Mouse (Mus musculus) limb, embryonic 10.5 days (tissue): ENCODE measurements around the gene Disp2. TPM values are rescaled to one million over a fixed set of nuclear protein-coding genes. Genes with fewer than 3 reads are reported as not detected.

Experiments used
- DNase-seq: peaks from one replicate; pipeline ENCODE4 v3.0.0-alpha.2; 2017; ENCODE audit warnings: low spot score
- H3K27ac ChIP-seq: fragments of 300-500 bp; sonication (generic); 2 replicates; pipeline ENCODE4 v1.5.1; 2016; ENCODE audit warnings: mild to moderate bottlenecking
- H3K27me3 ChIP-seq: fragments of 300-500 bp; sonication (generic); 2 replicates; pipeline ENCODE4 v1.6.1; 2016; ENCODE audit warnings: low read depth, mild to moderate bottlenecking; ENCODE audit not compliant: poor library complexity, severe bottlenecking
- H3K36me3 ChIP-seq: fragments of 300-500 bp; sonication (generic); 2 replicates; pipeline ENCODE4 v1.6.1; 2016; ENCODE audit warnings: mild to moderate bottlenecking, moderate library complexity
- H3K4me1 ChIP-seq: fragments of 300-500 bp; sonication (generic); 2 replicates; pipeline ENCODE4 v1.6.1; 2016
- H3K4me3 ChIP-seq: fragments of 300-500 bp; sonication (generic); 2 replicates; pipeline ENCODE4 v1.5.1; 2016; ENCODE audit warnings: mild to moderate bottlenecking, moderate library complexity
- H3K9me3 ChIP-seq: fragments of 300-500 bp; sonication (generic); replicated peaks from 2 replicates; pipeline ENCODE4 v1.6.1; 2016; ENCODE audit warnings: mild to moderate bottlenecking
- WGBS: fragments of 180-500 bp; shearing (Covaris S2); methylation state at CpG from one replicate; pipeline ENCODE4 v1.1.7; 2016; 5-methylcytosine and 5-hydroxymethylcytosine counted together
- polyA plus RNA-seq: library from polyadenylated mRNA; unstranded; fragments of >200 nt; fragmentation: Nextera tagmentation; extraction: Ambion mirVana; gene quantifications from 2 replicates; pipeline ENCODE4 v1.2.1, GENCODE M21; 2016

Gene Disp2
- polyA plus RNA-seq, 1 experiment from 2014 or later = 0.04 TPM

GRCm38 (mm10) chr2:118802542-118803118 lies 23.1 kb downstream of the Disp2 start:
- H3K4me1 ChIP-seq = no peaks in the 10 kb centered on the region
- WGBS = 68% methylated on average over 4 of the region's 4 CpGs
- DNase-seq = no peak
- no peak overlapping the region for H3K4me3 ChIP-seq
- H3K36me3 ChIP-seq = no peaks in the 10 kb centered on the region
- H3K27ac ChIP-seq = no peak overlapping the region
- no peaks in the 10 kb centered on the region for H3K27me3 ChIP-seq
- H3K9me3 ChIP-seq = no peaks in the 10 kb centered on the region

GRCm38 (mm10) chr2:118804474-118804873 lies 25.0 kb downstream of the Disp2 start:
- Histone ChIP-seq H3K27ac (no peak overlapping the region), H3K9me3 (no peaks in the 10 kb centered on the region), H3K4me3 (no peak overlapping the region), H3K36me3 (no peaks in the 10 kb centered on the region), H3K27me3 (no peaks in the 10 kb centered on the region), H3K4me1 (no peaks in the 10 kb centered on the region)
- 74% methylated on average over 2 of the region's 2 CpGs for WGBS
- DNase-seq = no peak

- H3K4me1 ChIP-seq = no peaks in the 10 kb centered on the region
- H3K9me3 ChIP-seq = no peaks in the 10 kb centered on the region
- no peaks in the 10 kb centered on the region for H3K27me3 ChIP-seq
- no peak overlapping the region for H3K27ac ChIP-seq
- 76% methylated on average over 3 of the region's 3 CpGs for WGBS
- DNase-seq = no peak
- H3K36me3 ChIP-seq = no peaks in the 10 kb centered on the region
- H3K4me3 ChIP-seq = no peak overlapping the region
These were observed 25.6 kb downstream of the Disp2 start for GRCm38 (mm10) chr2:118805137-118805536.

- WGBS = 47% methylated on average over 3 of the region's 3 CpGs
- Histone ChIP-seq H3K27ac (no peak overlapping the region), H3K9me3 (no peaks in the 10 kb centered on the region), H3K4me3 (no peak overlapping the region), H3K36me3 (no peaks in the 10 kb centered on the region), H3K27me3 (no peaks in the 10 kb centered on the region), H3K4me1 (peaks cover 3% of the 10 kb centered on the region)
- no peak for DNase-seq
These were observed 26.2 kb downstream of the Disp2 start for GRCm38 (mm10) chr2:118805756-118806155.

GRCm38 (mm10) chr2:118806860-118807259 lies 27.3 kb downstream of the Disp2 start:
- 74% methylated on average over 4 of the region's 4 CpGs for WGBS
- H3K9me3 ChIP-seq = no peaks in the 10 kb centered on the region
- DNase-seq = no peak
- H3K27ac ChIP-seq = no peak overlapping the region
- peaks cover 4% of the 10 kb centered on the region for H3K4me1 ChIP-seq
- no peaks in the 10 kb centered on the region for H3K36me3 ChIP-seq
- H3K4me3 ChIP-seq = no peak overlapping the region
- H3K27me3 ChIP-seq = 0 out of 2 replicates have a peak, but pooled peaks cover 4% of the 10 kb centered on the region

- Histone ChIP-seq H3K9me3 (no peaks in the 10 kb centered on the region), H3K36me3 (peaks cover 8% of the 10 kb centered on the region), H3K27ac (no peak overlapping the region), H3K27me3 (0 out of 2 replicates have a peak, but pooled peaks cover 6% of the 10 kb centered on the region), H3K4me3 (no peak overlapping the region), H3K4me1 (peaks cover 15% of the 10 kb centered on the region)
- no peak for DNase-seq
- WGBS = 12% methylated on average over 2 of the region's 2 CpGs
These were observed 31.3 kb downstream of the Disp2 start for GRCm38 (mm10) chr2:118810861-118811260.

GRCm38 (mm10) chr2:118812724-118813123 lies 33.2 kb downstream of the Disp2 start:
- Histone ChIP-seq H3K4me3 (no peak overlapping the region), H3K9me3 (no peaks in the 10 kb centered on the region), H3K27ac (no peak overlapping the region), H3K4me1 (peaks cover 15% of the 10 kb centered on the region), H3K36me3 (peaks cover 26% of the 10 kb centered on the region), H3K27me3 (0 out of 2 replicates have a peak, but pooled peaks cover 6% of the 10 kb centered on the region)
- WGBS = 60% methylated on average over 1 of the region's 1 CpGs
- no peak for DNase-seq

GRCm38 (mm10) chr2:118813981-118814836 lies 34.7 kb downstream of the Disp2 start, which contains the start of gene Knstrn:
Gene Knstrn, plus strand, starts transcription at chr2:118814003.
- 0 out of 2 replicates have a peak, but pooled peaks cover 6% of the 10 kb centered on the region for H3K27me3 ChIP-seq
- DNase-seq = peak; percentile 93
- H3K27ac ChIP-seq = peak within 1 kb of the TSS; percentile 95
- peaks cover 40% of the 10 kb centered on the region for H3K36me3 ChIP-seq
- peaks cover 15% of the 10 kb centered on the region for H3K4me1 ChIP-seq
- peak within 1 kb of the TSS; percentile 84 for H3K4me3 ChIP-seq
- H3K9me3 ChIP-seq = no peaks in the 10 kb centered on the region
- WGBS = under 1% methylated on average over 49 of the region's 49 CpGs

- H3K4me3 ChIP-seq = no peak overlapping the region
- WGBS = 92% methylated on average over 5 of the region's 5 CpGs
- H3K27me3 ChIP-seq = no peaks in the 10 kb centered on the region
- no peak overlapping the region for H3K27ac ChIP-seq
- no peaks in the 10 kb centered on the region for H3K4me1 ChIP-seq
- peaks cover 93% of the 10 kb centered on the region for H3K36me3 ChIP-seq
- H3K9me3 ChIP-seq = 0 out of 2 replicates have a peak, but pooled peaks cover 2% of the 10 kb centered on the region
- no peak for DNase-seq
These were observed 43.3 kb downstream of the Disp2 start for GRCm38 (mm10) chr2:118822800-118823199.

GRCm38 (mm10) chr2:118824396-118824795 lies 44.9 kb downstream of the Disp2 start:
- Histone ChIP-seq H3K27ac (no peak overlapping the region), H3K9me3 (0 out of 2 replicates have a peak, but pooled peaks cover 2% of the 10 kb centered on the region), H3K36me3 (peaks cover 93% of the 10 kb centered on the region), H3K27me3 (no peaks in the 10 kb centered on the region), H3K4me3 (no peak overlapping the region), H3K4me1 (no peaks in the 10 kb centered on the region)
- DNase-seq = no peak
- WGBS = 96% methylated on average over 4 of the region's 4 CpGs

- Histone ChIP-seq H3K36me3 (peaks cover 100% of the 10 kb centered on the region), H3K27ac (no peak overlapping the region), H3K4me1 (no peaks in the 10 kb centered on the region), H3K4me3 (no peak overlapping the region), H3K9me3 (0 out of 2 replicates have a peak, but pooled peaks cover 2% of the 10 kb centered on the region), H3K27me3 (no peaks in the 10 kb centered on the region)
- WGBS = 96% methylated on average over 5 of the region's 5 CpGs
- no peak for DNase-seq
These were observed 49.6 kb downstream of the Disp2 start for GRCm38 (mm10) chr2:118829096-118829495.

GRCm38 (mm10) chr2:118834061-118834460 lies 54.5 kb downstream of the Disp2 start:
- DNase-seq = no peak
- Histone ChIP-seq H3K36me3 (peaks cover 73% of the 10 kb centered on the region), H3K4me3 (no peak overlapping the region), H3K27ac (no peak overlapping the region), H3K4me1 (no peaks in the 10 kb centered on the region), H3K27me3 (no peaks in the 10 kb centered on the region), H3K9me3 (no peaks in the 10 kb centered on the region)
- WGBS = 89% methylated on average over 6 of the region's 6 CpGs

- Histone ChIP-seq H3K9me3 (no peaks in the 10 kb centered on the region), H3K36me3 (peaks cover 63% of the 10 kb centered on the region), H3K4me3 (no peak overlapping the region), H3K27me3 (no peaks in the 10 kb centered on the region), H3K27ac (no peak overlapping the region), H3K4me1 (no peaks in the 10 kb centered on the region)
- WGBS = 91% methylated on average over 6 of the region's 6 CpGs
- no peak for DNase-seq
These were observed 55.6 kb downstream of the Disp2 start for GRCm38 (mm10) chr2:118835115-118835514.
